Mouse (Mus musculus): ENCODE results near the gene Eid2. TPM values are rescaled to one million over a fixed set of nuclear protein-coding genes. Genes with fewer than 3 reads are reported as not detected.
A peak's percentile ranks its signal among the peaks of the same experiment; 100 is the strongest.
"Not testable (repeated sequence)": the region's sequence is repeated elsewhere in the genome, so short reads cannot be mapped to it uniquely, and the experiment has no call there.

The Eid2 gene
- 17.2 and 17.3 TPM in 2 replicates for polyA plus RNA-seq (2011; ENCODE audit: insufficient read depth, insufficient read length, low read depth, missing spikeins)

DNA sequence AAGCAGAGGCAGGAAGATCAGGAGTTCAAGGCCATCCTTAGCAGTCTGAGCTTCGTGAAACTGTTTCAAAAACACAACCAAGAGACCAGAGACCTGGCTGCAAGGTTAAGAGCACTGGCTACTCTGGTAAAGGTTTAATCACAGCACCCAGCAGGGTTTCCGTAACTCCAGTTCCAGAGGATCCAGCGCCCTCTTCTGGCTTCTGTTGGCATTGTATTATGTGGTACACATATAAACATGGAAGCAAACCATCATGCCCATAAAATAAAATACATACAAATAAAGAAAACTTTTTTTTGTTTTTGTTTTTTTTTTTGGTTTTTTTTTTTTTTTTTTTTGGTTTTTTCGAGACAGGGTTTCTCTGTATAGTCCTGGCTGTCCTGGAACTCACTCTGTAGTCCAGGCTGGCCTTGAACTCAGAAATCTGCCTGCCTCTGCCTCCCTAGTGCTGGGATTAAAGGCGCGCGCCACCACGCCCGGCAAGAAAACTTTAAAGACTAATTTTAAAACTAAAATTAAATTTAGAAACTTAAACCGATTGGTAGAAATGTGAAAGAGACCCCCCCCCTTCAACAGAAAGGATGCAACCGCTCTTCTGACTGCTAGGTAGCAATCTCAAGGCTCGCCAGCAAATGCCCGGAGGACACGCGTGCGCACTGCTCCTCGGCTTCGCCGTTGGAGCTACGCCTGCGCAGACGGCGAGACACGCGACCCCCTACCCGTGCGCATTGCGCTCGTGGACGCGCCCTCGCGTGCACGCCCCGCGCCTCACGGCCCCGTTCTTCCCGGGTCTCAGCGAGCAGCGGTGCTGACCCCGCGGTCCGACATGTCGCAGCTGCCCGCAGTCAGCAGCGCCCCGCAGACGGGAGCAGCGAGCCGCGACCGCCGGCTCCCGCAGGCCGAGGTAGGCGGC, at the start of gene Eid2:
Gene Eid2, plus strand, starts transcription at position 753 of the 913 bp plus-strand sequence.
- Histone ChIP-seq H3K27me3 (ENCODE audit: control insufficient read depth, insufficient read depth, low read length, poor library complexity, severe bottlenecking) (no peaks in the 10 kb centered on the region), H3K9ac (ENCODE audit: low read depth, poor library complexity, severe bottlenecking) (peak within 1 kb of the TSS; percentile 91), H3K27ac (ENCODE audit: insufficient read depth, low read length) (no peak within 1 kb of the TSS), H3K4me3 (ENCODE audit: low read depth, low read length) (peak within 1 kb of the TSS; percentile 84), H3K4me1 (ENCODE audit: control insufficient read depth, insufficient read depth, low read length) (no peaks in the 10 kb centered on the region), H3K36me3 (ENCODE audit: control insufficient read depth, insufficient read depth, low read length, poor library complexity, severe bottlenecking) (no peaks in the 10 kb centered on the region), H3K9me3 (replicated peaks; ENCODE audit: control insufficient read depth, insufficient read depth, low read length, poor library complexity, severe bottlenecking) (no peaks in the 10 kb centered on the region)
- TF ChIP-seq POLR2A (IDR thresholded peaks at IDR 0.05; ENCODE audit: insufficient read depth, low read length): peak; percentile 55
- peak; percentile 15; the same call in 1 of the 2 replicates for TF ChIP-seq EP300 (IDR thresholded peaks at IDR 0.05; ENCODE audit: insufficient read depth, low read depth, low read length)
- TF ChIP-seq CTCF (IDR thresholded peaks at IDR 0.05; ENCODE audit: low read depth, low read length): peak; percentile 37

DNA sequence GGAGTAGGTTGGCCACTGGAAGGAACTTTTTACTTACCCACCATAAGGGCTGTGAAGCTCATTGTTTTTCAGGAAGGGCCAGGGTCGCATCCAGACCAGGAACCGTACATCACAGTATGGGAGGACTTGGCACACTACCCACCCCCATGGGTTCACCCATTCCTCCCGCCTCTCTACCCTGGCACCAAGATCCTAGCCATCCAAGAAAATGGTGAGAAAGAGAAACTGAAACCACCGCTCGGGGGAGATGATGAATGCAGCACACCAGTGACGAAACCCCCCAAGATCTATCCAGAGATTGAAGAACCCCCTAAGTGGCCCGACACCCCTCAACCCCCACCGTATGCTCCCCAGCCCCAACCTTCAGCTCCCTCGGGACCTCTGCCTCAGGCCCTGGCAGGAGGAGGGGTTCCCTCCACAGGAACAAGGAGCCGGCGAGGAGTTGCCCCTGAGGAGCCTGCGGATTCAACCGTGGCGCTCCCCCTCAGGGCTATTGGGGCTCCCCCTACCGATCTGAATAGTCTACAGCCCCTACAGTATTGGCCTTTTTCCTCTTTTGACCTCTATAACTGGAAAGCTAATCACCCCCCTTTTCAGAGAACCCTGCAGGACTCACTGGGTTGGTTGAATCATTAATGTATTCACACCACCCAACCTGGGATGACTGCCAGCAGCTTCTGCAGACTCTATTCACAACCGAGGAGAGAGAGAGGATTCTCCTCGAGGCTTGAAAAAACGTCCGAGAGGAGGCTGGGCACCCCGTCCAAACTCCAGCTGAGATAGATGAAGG, 48.5 kb upstream of the Eid2 start:
- not testable (repeated sequence) for H3K4me3 ChIP-seq (ENCODE audit: low read depth, low read length); H3K27me3 ChIP-seq (ENCODE audit: control insufficient read depth, insufficient read depth, low read length, poor library complexity, severe bottlenecking); H3K4me1 ChIP-seq (ENCODE audit: control insufficient read depth, insufficient read depth, low read length); H3K9ac ChIP-seq (ENCODE audit: low read depth, poor library complexity, severe bottlenecking); H3K27ac ChIP-seq (ENCODE audit: insufficient read depth, low read length); H3K36me3 ChIP-seq (ENCODE audit: control insufficient read depth, insufficient read depth, low read length, poor library complexity, severe bottlenecking)
- peaks cover 38% of the 10 kb centered on the region for H3K9me3 ChIP-seq (replicated peaks; ENCODE audit: control insufficient read depth, insufficient read depth, low read length, poor library complexity, severe bottlenecking)

- not testable (repeated sequence) for H3K27ac ChIP-seq (ENCODE audit: insufficient read depth, low read length); H3K4me3 ChIP-seq (ENCODE audit: low read depth, low read length); H3K27me3 ChIP-seq (ENCODE audit: control insufficient read depth, insufficient read depth, low read length, poor library complexity, severe bottlenecking); H3K9ac ChIP-seq (ENCODE audit: low read depth, poor library complexity, severe bottlenecking); H3K4me1 ChIP-seq (ENCODE audit: control insufficient read depth, insufficient read depth, low read length); H3K36me3 ChIP-seq (ENCODE audit: control insufficient read depth, insufficient read depth, low read length, poor library complexity, severe bottlenecking)
- peaks cover 20% of the 10 kb centered on the region for H3K9me3 ChIP-seq (replicated peaks; ENCODE audit: control insufficient read depth, insufficient read depth, low read length, poor library complexity, severe bottlenecking)
These were observed 40.8 kb upstream of the Eid2 start for GRCm38 (mm10) chr7:28226836-28227235.

DNA sequence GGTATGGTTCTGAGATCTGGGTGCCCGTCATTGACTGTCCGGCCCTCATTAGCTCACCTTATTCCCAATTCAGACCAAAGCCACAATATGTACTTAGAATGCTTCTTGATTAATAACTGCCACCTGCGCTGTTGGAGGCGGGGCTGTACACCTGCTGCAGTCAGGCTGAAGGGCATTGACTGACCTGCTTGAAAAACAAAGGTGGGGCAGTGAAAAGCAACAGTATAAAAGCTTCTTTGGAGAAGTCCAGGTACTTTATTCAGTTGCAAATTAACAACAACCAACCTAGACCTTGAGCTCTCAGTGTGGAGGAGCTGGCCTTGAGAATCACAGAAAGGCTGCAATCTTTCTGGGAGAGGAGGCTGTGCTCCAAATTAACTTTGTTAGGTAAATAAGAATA, 40.3 kb upstream of the Eid2 start:
- not testable (repeated sequence) for H3K27ac ChIP-seq (ENCODE audit: insufficient read depth, low read length); H3K4me3 ChIP-seq (ENCODE audit: low read depth, low read length); H3K4me1 ChIP-seq (ENCODE audit: control insufficient read depth, insufficient read depth, low read length); H3K27me3 ChIP-seq (ENCODE audit: control insufficient read depth, insufficient read depth, low read length, poor library complexity, severe bottlenecking); H3K9ac ChIP-seq (ENCODE audit: low read depth, poor library complexity, severe bottlenecking); H3K36me3 ChIP-seq (ENCODE audit: control insufficient read depth, insufficient read depth, low read length, poor library complexity, severe bottlenecking)
- H3K9me3 ChIP-seq (replicated peaks; ENCODE audit: control insufficient read depth, insufficient read depth, low read length, poor library complexity, severe bottlenecking): peaks cover 20% of the 10 kb centered on the region

GRCm38 (mm10) chr7:28243943-28244342, 23.7 kb upstream of the Eid2 start:
- H3K36me3 ChIP-seq (ENCODE audit: control insufficient read depth, insufficient read depth, low read length, poor library complexity, severe bottlenecking); H3K9ac ChIP-seq (ENCODE audit: low read depth, poor library complexity, severe bottlenecking); H3K4me1 ChIP-seq (ENCODE audit: control insufficient read depth, insufficient read depth, low read length); H3K27ac ChIP-seq (ENCODE audit: insufficient read depth, low read length); H3K27me3 ChIP-seq (ENCODE audit: control insufficient read depth, insufficient read depth, low read length, poor library complexity, severe bottlenecking); H3K4me3 ChIP-seq (ENCODE audit: low read depth, low read length); H3K9me3 ChIP-seq (replicated peaks; ENCODE audit: control insufficient read depth, insufficient read depth, low read length, poor library complexity, severe bottlenecking): not testable (repeated sequence)

DNA sequence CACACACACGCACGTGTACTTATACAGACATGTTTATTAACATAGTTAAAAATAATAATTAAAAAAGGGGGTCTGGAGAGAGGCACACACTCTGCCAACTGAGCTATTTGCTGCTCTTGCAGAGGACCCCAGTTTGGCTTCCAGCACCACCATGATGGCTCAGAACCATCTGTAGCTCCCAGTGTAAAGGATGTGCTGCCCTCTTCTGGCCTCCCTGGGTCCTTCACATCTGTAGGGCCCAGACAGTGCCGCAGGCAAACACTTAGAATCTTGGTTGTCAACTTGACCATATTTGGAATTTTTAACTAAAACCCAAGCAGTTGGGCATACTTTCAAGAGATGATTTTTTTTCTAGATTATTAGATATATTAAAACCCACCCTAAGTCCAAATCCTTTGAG, 18.7 kb upstream of the Eid2 start:
- Histone ChIP-seq H3K9ac (ENCODE audit: low read depth, poor library complexity, severe bottlenecking) (no peak overlapping the region), H3K4me3 (ENCODE audit: low read depth, low read length) (no peak overlapping the region), H3K9me3 (replicated peaks; ENCODE audit: control insufficient read depth, insufficient read depth, low read length, poor library complexity, severe bottlenecking) (no peaks in the 10 kb centered on the region), H3K36me3 (ENCODE audit: control insufficient read depth, insufficient read depth, low read length, poor library complexity, severe bottlenecking) (no peaks in the 10 kb centered on the region), H3K27me3 (ENCODE audit: control insufficient read depth, insufficient read depth, low read length, poor library complexity, severe bottlenecking) (no peaks in the 10 kb centered on the region), H3K27ac (ENCODE audit: insufficient read depth, low read length) (no peak overlapping the region), H3K4me1 (ENCODE audit: control insufficient read depth, insufficient read depth, low read length) (no peaks in the 10 kb centered on the region)
- TF ChIP-seq POLR2A (IDR thresholded peaks at IDR 0.05; ENCODE audit: insufficient read depth, low read length): no peak
- TF ChIP-seq EP300 (IDR thresholded peaks at IDR 0.05; ENCODE audit: insufficient read depth, low read depth, low read length): no peak
- TF ChIP-seq CTCF (IDR thresholded peaks at IDR 0.05; ENCODE audit: low read depth, low read length): peak; percentile 32
